Mouse (Mus musculus): Measurements from ENCODE around the gene Plk5. TPM values are rescaled to one million over a fixed set of nuclear protein-coding genes. Genes with fewer than 3 reads are reported as not detected.

The Plk5 gene
- total RNA-seq, 2 experiments from 2014 or later = 14.6 to 16.9 TPM

- DNase-seq (ENCODE audit: extremely low spot score in 1 of 2, low spot score in 1 of 2) = no peak
These were observed 3.5 kb upstream of the Plk5 start for GRCm38 (mm10) chr10:80352727-80353126.

- DNase-seq (ENCODE audit: extremely low spot score in 1 of 2, low spot score in 1 of 2) = no peak
These were observed 828 bp upstream of the Plk5 start for GRCm38 (mm10) chr10:80355431-80355830.

- DNase-seq (ENCODE audit: extremely low spot score in 1 of 2, low spot score in 1 of 2) = no peak
These were observed 478 bp downstream of the Plk5 start for GRCm38 (mm10) chr10:80356737-80357136.

DNA sequence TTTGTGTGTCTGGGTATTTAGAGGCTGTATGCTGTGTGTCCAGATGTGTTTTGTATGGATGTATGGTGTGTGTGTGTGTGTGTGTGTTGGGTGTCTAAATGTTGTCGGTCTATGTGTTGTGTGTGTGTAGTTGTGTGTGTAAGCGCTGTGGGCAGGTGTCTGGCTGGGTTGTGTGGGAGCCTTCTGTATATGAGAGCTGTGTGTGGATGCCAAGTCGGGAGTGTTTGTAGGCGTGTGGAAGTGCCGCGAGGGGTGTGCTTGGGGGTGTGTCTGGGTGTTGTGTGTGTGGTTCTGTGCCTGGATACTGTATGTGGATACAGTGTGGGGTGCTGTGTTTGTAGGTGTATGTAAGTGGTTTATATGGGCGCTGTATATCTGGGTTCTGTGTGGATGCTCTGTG is 1.1 kb downstream of the Plk5 start:
- DNase-seq (ENCODE audit: extremely low spot score in 1 of 2, low spot score in 1 of 2) = no peak

- no peak for DNase-seq (ENCODE audit: extremely low spot score in 1 of 2, low spot score in 1 of 2)
These were observed 1.9 kb downstream of the Plk5 start for GRCm38 (mm10) chr10:80357994-80358639.

DNA sequence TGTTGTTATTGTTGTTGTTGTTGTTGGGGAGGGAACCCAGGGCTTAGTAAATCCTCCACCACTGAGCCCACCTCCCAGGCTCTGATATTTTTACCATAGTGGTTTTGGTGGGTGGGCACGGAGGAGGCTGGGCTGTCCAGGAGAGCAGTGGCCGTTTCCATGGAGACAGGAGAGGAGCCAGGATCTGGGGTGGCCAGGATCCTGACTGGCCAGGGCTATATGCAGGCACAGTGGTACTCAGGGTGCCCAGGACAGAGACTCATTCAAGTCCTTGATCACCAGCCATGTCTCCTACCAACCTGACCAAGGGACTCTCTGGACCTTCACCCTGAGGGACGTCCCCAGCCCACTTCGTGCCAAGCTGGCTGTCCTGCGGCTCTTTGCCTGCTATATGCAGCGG is 7.5 kb downstream of the Plk5 start:
- no peak for DNase-seq (ENCODE audit: extremely low spot score in 1 of 2, low spot score in 1 of 2)

DNA sequence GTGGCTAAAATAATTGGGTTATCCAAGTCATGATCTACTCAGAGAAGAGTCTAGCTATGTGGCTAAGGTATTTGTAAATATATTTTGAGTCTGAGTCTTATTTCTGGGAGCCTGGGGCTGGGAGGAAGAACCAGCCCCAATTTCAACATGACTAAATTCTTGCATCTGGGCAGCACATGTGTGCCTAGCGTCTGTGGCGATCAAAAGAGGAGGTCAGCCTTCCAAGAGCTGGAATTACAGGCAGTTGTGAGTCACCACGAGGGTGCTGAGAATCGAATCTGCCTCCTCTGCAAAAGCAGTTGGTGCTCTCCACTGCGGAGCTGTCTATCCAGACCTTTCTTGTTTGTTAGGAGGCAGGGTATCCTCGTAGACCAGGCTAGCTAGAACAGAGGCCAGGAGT is 9.5 kb downstream of the Plk5 start:
- no peak for DNase-seq (ENCODE audit: extremely low spot score in 1 of 2, low spot score in 1 of 2)

GRCm38 (mm10) chr10:80367954-80368353 is 11.7 kb downstream of the Plk5 start:
- no peak for DNase-seq (ENCODE audit: extremely low spot score in 1 of 2, low spot score in 1 of 2)

GRCm38 (mm10) chr10:80368392-80368791 is 12.1 kb downstream of the Plk5 start:
- no peak for DNase-seq (ENCODE audit: extremely low spot score in 1 of 2, low spot score in 1 of 2)

DNA sequence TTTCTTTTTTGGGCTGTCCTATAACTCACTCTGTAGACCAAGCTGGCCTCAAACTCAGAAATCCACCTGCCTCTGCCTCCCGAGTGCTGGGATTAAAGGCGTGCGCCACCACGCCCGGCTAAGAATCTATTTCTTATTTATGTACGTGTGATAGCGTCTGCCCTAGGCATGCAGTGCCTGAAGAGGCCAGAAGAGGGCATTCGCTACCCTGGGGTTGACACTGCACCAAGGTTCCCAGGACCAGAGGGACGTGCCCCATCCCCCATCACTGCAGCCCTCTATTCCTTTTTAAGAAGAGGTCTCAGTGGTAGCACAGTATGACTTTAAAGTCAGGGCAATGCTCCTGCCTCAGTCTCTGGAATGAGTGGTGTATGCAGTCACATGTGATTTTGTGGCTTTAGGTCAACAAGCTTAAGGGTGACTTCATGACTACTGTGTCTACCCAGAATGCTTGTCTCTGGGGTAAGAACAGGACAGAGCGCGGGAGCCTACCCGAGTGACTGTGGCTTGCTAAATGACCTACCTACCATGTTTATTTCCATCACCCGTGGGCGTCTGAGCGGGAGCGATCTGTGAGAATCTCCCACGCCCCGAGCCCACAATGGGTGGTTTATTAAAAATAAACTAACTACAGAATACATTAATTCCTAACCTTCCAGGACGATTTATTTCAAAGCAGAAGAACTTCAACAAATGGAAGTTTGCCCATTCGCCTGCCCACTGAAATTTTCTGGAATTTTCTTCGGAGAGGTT is 13.9 kb downstream of the Plk5 start:
- no peak for DNase-seq (ENCODE audit: extremely low spot score in 1 of 2, low spot score in 1 of 2)

GRCm38 (mm10) chr10:80371411-80371966 is 15.2 kb downstream of the Plk5 start:
- DNase-seq (ENCODE audit: extremely low spot score in 1 of 2, low spot score in 1 of 2) = no peak

- no peak for DNase-seq (ENCODE audit: extremely low spot score in 1 of 2, low spot score in 1 of 2)
These were observed 15.7 kb downstream of the Plk5 start for GRCm38 (mm10) chr10:80371983-80372382.

- no peak for DNase-seq (ENCODE audit: extremely low spot score in 1 of 2, low spot score in 1 of 2)
These were observed 16.4 kb downstream of the Plk5 start for GRCm38 (mm10) chr10:80372706-80373105.

DNA sequence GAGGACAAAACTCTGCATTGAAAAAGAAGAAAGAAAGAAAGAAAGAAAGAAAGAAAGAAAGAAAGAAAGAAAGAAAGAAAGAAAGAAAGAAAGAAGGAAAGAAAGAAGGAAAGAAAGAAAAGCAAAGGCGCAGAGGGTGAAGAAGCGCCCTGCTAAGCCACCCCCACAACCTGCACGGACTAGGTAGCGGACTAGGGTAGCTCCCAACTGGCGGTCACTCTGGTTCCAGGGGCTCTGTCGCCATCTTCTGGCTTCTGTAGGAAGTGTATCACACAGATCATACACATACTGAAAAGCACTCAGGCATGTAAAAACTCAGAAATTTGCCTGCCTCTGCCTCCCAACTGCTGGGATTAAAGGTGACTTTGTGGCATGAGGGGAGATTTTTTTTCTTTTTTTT is 17.8 kb downstream of the Plk5 start:
- DNase-seq (ENCODE audit: extremely low spot score in 1 of 2, low spot score in 1 of 2) = peak; percentile 44 to 81

GRCm38 (mm10) chr10:80376160-80376559 is 19.9 kb downstream of the Plk5 start:
- peak; percentile 81 to 98 for DNase-seq (ENCODE audit: extremely low spot score in 1 of 2, low spot score in 1 of 2)

DNA sequence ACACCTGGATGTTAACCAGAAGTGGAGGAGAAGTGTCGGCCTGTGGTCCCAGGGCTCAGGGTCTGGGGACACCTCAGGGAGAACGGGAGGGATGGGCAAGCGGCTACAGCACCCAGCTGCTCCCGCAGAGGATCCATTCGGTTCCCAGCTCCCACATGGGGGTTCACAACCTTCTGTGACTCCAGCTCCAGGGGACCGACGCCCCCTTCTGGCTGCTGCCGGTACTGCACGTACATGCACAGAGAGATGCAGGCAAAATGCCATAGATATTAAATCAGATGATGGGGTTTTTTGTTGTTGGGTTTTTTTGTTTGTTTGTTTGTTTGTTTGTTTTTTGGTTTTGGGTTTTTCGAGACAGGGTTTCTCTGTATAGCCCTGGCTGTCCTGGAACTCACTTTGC is 21.5 kb downstream of the Plk5 start:
- no peak for DNase-seq (ENCODE audit: extremely low spot score in 1 of 2, low spot score in 1 of 2)

DNA sequence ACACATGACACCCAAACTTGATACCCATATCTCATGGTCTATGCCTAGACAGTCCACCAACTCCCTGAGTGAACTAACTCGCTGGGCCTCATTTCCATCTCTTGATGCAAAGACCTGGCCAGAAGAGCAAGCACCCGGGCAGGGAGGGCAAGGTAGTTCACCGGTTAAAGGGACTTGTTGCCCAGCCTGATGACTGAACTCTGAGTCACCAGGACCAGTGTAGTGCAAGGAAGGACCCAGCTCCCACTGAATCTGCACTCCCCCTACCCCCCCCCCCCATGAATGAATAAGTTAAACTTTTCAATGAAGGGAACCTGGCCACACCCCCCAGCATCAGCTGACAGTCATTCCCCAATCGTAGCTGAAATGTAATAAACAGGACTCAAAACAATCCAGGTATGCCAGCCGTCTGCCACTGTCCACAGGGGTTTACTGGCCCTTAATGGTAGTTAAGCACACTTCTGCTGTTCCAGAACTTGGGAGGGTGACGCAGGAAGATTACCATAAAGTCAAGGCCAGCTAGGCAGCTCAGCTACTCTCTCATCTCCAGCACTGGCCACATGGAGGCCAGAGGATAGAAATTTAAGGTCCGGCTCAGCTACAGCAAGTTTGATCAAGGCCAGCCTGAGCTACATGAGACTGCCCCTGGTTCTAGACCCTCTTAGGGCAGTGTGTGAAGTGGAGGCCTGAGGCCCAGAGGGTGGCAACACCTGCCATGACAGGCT is 26.5 kb downstream of the Plk5 start:
- DNase-seq (ENCODE audit: extremely low spot score in 1 of 2, low spot score in 1 of 2) = no peak

DNA sequence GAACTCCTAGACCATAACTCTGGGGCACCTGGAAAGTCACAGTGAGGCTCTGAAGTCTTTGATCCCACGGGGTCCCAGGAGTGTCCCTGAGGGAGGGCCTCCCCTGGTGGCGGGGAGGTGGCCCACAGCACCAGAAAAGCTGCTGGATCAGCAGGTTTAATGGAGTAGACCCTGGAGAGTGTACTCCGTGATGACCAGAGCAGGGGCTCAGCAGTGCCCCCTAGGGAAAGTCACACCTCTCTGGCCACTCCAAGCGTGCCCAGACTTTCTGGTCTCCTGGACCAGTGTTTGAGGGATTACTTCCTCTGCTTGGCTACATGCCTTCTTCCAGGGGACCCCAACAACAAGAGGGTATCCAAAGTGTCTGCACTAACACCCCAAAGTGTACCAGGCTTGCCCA is 27.2 kb downstream of the Plk5 start:
- DNase-seq (ENCODE audit: extremely low spot score in 1 of 2, low spot score in 1 of 2) = no peak

GRCm38 (mm10) chr10:80384115-80384639 is 27.9 kb downstream of the Plk5 start:
- no peak for DNase-seq (ENCODE audit: extremely low spot score in 1 of 2, low spot score in 1 of 2)

- no peak for DNase-seq (ENCODE audit: extremely low spot score in 1 of 2, low spot score in 1 of 2)
These were observed 28.4 kb downstream of the Plk5 start for GRCm38 (mm10) chr10:80384709-80385108.

- DNase-seq (ENCODE audit: extremely low spot score in 1 of 2, low spot score in 1 of 2) = no peak
These were observed 29.1 kb downstream of the Plk5 start for GRCm38 (mm10) chr10:80385310-80385709.

Measured in layer of hippocampus, postnatal 25 days (tissue).